Mouse (Mus musculus) forebrain, embryonic 13.5 days (tissue): ENCODE measurements around the gene Syngr3. TPM values are rescaled to one million over a fixed set of nuclear protein-coding genes. Genes with fewer than 3 reads are reported as not detected.

Experiments used
- ATAC-seq: fragments of 200-750 bp; cut with Nextera tagmentation; 2 replicates; pipeline ENCODE4 v1.8.0; 2017
- H3K27ac ChIP-seq: fragments of 300-500 bp; sonication (generic); 2 replicates; pipeline ENCODE4 v1.5.1; 2015; ENCODE audit warnings: inconsistent platforms, mild to moderate bottlenecking, moderate library complexity
- H3K27me3 ChIP-seq: fragments of 300-500 bp; sonication (generic); 2 replicates; pipeline ENCODE4 v1.6.1; 2015; ENCODE audit warnings: mild to moderate bottlenecking, inconsistent platforms
- H3K36me3 ChIP-seq: fragments of 300-500 bp; sonication (generic); 2 replicates; pipeline ENCODE4 v1.6.1; 2015; ENCODE audit warnings: mild to moderate bottlenecking, inconsistent platforms; ENCODE audit not compliant: poor library complexity, severe bottlenecking
- H3K4me1 ChIP-seq: fragments of 300-500 bp; sonication (generic); 2 replicates; pipeline ENCODE4 v1.6.1; 2015; ENCODE audit warnings: inconsistent platforms
- H3K4me2 ChIP-seq: fragments of 300-500 bp; sonication (generic); 2 replicates; pipeline ENCODE4 v1.6.1; 2015; ENCODE audit warnings: inconsistent platforms, mild to moderate bottlenecking, moderate library complexity
- H3K4me3 ChIP-seq: fragments of 300-500 bp; sonication (generic); 2 replicates; pipeline ENCODE4 v1.5.1; 2015; ENCODE audit warnings: mild to moderate bottlenecking, inconsistent platforms
- H3K9ac ChIP-seq: fragments of 300-500 bp; sonication (generic); 2 replicates; pipeline ENCODE4 v1.6.1; 2015; ENCODE audit warnings: mild to moderate bottlenecking, inconsistent platforms
- H3K9me3 ChIP-seq: fragments of 300-500 bp; sonication (generic); replicated peaks from 2 replicates; pipeline ENCODE4 v1.6.1; 2016; ENCODE audit warnings: inconsistent platforms
- WGBS: fragments of 180-500 bp; shearing (Covaris S2); methylation state at CpG from one replicate; pipeline ENCODE4 v1.1.7; 2015; 5-methylcytosine and 5-hydroxymethylcytosine counted together
- polyA plus RNA-seq: library from polyadenylated mRNA; unstranded; fragments of >200 nt; fragmentation: Nextera tagmentation; extraction: Ambion mirVana; gene quantifications from 2 replicates; pipeline ENCODE4 v1.2.1, GENCODE M21; 2015

Gene Syngr3
- polyA plus RNA-seq, result 61.0 and 68.7 TPM in 2 replicates

DNA sequence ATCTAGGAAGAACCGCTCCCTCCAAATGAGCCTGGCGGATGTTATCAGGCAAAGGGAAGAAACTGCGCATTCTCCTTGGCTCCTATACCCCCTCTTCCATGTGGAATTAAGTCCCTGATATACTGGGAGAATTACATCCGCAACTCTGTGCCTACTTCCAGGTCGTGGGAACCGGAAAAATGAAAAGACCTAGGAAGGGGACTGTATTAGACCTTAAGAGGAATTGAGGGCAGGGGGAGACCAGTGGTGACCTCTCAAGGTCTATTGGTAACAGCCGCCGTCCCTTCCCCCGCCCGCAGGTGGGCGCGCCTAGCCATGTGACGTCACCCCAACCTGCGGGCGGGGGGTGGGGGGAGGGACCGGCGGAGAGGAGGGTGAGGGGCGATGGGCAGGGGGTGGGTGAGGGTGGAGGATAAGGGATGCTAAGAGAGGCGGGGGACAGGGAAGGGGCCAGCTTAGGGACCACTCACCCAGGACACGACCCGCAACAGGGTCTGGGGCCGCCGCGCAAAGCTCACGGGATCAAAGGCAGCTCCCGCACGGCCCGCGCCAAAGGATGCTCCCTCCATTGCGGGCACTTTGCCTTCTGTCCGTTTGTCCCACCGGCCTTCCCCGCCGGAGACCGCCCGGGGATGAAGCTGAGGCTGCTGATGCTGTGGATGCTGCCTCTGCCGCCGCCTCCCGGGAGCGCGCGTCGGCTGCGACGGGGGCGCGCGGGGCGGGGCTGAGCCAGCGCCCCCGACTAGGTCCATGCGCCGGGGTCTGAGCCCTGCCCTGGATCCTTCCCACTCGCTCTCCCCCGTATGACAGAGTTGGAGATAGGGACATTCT is at the start of gene Syngr3:
TSS of gene Syngr3 (minus strand) at position 705 of the 831 bp plus-strand sequence.
- peak within 1 kb of the TSS; percentile 80 for H3K4me3 ChIP-seq
- peak within 1 kb of the TSS; percentile 59; the same call in 1 of the 2 replicates for H3K27ac ChIP-seq
- H3K4me1 ChIP-seq, result peaks cover 33% of the 10 kb centered on the region
- H3K9ac ChIP-seq, result peak within 1 kb of the TSS; percentile 93
- WGBS, result under 1% methylated on average over 48 of the region's 55 CpGs
- H3K4me2 ChIP-seq, result peak within 1 kb of the TSS; percentile 79
- H3K27me3 ChIP-seq, result peaks cover 37% of the 10 kb centered on the region
- peaks cover 22% of the 10 kb centered on the region for H3K36me3 ChIP-seq
- H3K9me3 ChIP-seq, result no peaks in the 10 kb centered on the region
- peak; percentile 72 for ATAC-seq

- Histone ChIP-seq H3K9me3 (no peaks in the 10 kb centered on the region), H3K36me3 (no peaks in the 10 kb centered on the region; the same call in 1 of the 2 replicates), H3K27ac (no peak overlapping the region), H3K4me2 (no peak overlapping the region), H3K4me3 (no peak overlapping the region), H3K4me1 (peaks cover 16% of the 10 kb centered on the region), H3K9ac (no peak overlapping the region), H3K27me3 (0 out of 2 replicates have a peak, but pooled peaks cover 6% of the 10 kb centered on the region)
- 87% methylated on average over 4 of the region's 4 CpGs for WGBS
- ATAC-seq, result no peak
Observed at GRCm38 (mm10) chr17:24738238-24738637, 48.5 kb upstream of the Syngr3 start.

DNA sequence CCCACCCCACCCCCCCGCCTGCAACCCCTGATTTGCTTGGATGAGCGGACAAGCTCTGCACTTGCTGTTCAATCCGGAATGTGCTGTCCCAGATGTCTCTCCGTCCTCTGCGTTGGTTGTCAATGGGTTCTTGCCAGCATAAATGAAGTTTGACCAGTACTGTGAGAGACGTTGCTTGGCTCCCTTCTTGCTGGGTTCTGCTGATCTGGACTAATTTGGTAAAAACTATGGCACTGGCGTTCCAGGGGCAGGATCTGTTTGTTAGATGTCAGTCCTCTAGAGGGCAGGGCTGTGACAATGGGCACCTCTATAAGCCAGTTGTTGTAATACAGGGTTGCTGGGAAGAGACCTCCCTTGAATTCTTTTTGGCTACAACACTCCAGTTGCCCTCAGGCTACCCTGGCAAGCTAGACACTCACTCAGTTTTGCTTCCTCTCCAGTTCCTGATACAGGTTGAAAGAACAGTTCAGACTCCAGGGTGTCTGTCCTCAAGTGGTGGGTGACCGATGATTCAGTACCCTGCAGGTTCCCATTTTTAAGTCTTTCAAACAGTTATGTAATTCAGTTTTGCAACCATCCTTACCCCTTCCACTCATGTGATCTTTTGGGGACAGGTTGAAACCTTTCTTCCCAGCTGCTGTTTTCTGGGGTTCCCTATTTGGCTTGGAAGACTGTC is 47.5 kb upstream of the Syngr3 start:
- Histone ChIP-seq H3K4me1 (peaks cover 16% of the 10 kb centered on the region), H3K9ac (peak overlapping the region; percentile 68), H3K4me2 (peak overlapping the region; percentile 79), H3K27me3 (peaks cover 7% of the 10 kb centered on the region; the same call in 1 of the 2 replicates), H3K36me3 (no peaks in the 10 kb centered on the region; the same call in 1 of the 2 replicates), H3K27ac (no peak overlapping the region), H3K9me3 (no peaks in the 10 kb centered on the region), H3K4me3 (peak overlapping the region; percentile 56)
- 32% methylated on average over 8 of the region's 8 CpGs for WGBS
- no peak for ATAC-seq

DNA sequence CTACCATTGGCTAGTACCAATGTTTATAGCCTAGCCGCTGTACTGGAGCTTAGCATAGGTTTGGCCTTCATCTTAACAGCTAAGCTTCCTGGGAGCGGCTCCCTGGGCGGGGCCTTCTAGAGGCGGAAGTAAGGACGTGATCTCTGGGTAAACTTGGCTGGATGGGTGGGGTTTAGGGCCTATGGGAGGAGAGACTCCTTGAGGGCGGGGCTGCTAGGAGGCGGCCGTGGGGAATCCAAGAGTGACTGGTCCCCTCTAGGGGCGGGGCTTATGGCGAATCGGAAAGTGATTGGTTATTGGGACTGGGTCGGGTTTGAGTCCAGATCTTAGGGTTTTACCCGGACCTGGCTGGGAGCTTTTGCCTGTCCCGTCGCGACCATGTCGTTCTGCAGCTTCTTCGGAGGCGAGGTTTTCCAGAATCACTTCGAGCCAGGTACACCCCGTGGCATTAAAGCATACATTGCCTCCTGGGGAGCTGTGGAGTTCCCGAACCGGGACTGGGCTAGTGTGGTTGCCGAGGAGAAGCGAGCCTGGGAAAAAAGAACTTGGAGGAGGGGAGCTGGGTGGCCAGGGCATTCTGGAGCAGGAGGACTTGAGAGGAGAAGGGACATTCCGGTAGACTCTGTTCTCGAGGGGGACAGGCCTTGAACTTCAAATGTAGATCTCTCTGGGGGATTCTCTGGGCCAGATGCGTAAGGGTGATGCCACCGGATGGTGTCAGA is 46.7 kb upstream of the Syngr3 start, which contains the start of gene Msrb1:
TSS of gene Msrb1 (plus strand) at position 313 of the 722 bp plus-strand sequence.
- Histone ChIP-seq H3K27ac (peak within 1 kb of the TSS; percentile 48), H3K9me3 (no peaks in the 10 kb centered on the region), H3K4me3 (peak within 1 kb of the TSS; percentile 56), H3K9ac (peak within 1 kb of the TSS; percentile 68), H3K27me3 (peaks cover 7% of the 10 kb centered on the region; the same call in 1 of the 2 replicates), H3K36me3 (no peaks in the 10 kb centered on the region), H3K4me1 (peaks cover 16% of the 10 kb centered on the region), H3K4me2 (peak within 1 kb of the TSS; percentile 79)
- peak; percentile 98 for ATAC-seq
- WGBS, result under 1% methylated on average over 29 of the region's 29 CpGs

DNA sequence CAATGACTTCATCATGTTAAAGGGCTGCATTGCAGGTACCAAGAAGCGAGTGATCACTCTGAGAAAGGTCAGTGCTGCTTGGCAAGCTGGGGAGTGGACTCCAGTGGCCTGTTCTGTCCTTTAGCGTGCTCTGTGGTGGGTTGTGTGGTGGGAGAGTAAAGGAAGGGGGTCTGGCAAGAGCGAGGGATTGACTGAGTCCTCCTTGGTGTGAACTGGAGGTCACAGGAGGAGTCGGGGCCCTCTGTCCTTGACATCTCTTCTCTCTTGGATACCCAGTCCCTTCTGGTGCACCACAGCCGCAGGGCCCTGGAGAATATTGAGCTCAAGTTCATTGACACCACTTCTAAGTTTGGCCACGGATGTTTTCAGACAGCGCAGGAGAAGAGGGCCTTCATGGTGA is 45.7 kb upstream of the Syngr3 start:
- Histone ChIP-seq H3K9me3 (no peaks in the 10 kb centered on the region), H3K4me2 (0 out of 2 replicates have a peak overlapping the region, but pooled peaks have one; percentile 79), H3K36me3 (no peaks in the 10 kb centered on the region), H3K4me3 (peak overlapping the region; percentile 56; the same call in 1 of the 2 replicates), H3K27me3 (peaks cover 7% of the 10 kb centered on the region; the same call in 1 of the 2 replicates), H3K4me1 (peaks cover 16% of the 10 kb centered on the region), H3K9ac (no peak overlapping the region), H3K27ac (no peak overlapping the region)
- 87% methylated on average over 7 of the region's 7 CpGs for WGBS
- no peak for ATAC-seq

- no peaks in the 10 kb centered on the region for H3K36me3 ChIP-seq
- ATAC-seq, result no peak
- WGBS, result 93% methylated on average over 1 of the region's 1 CpGs
- H3K4me1 ChIP-seq, result peaks cover 16% of the 10 kb centered on the region
- no peak overlapping the region for H3K9ac ChIP-seq
- no peaks in the 10 kb centered on the region for H3K9me3 ChIP-seq
- H3K27me3 ChIP-seq, result peaks cover 7% of the 10 kb centered on the region; the same call in 1 of the 2 replicates
- no peak overlapping the region for H3K4me3 ChIP-seq
- no peak overlapping the region for H3K4me2 ChIP-seq
- no peak overlapping the region for H3K27ac ChIP-seq
Observed at GRCm38 (mm10) chr17:24734513-24734912, 44.8 kb upstream of the Syngr3 start.

GRCm38 (mm10) chr17:24733434-24734050 is 43.8 kb upstream of the Syngr3 start:
- Histone ChIP-seq H3K9me3 (no peaks in the 10 kb centered on the region), H3K4me1 (peaks cover 16% of the 10 kb centered on the region), H3K9ac (peak overlapping the region; percentile 34; the same call in 1 of the 2 replicates), H3K4me3 (no peak overlapping the region), H3K27me3 (peaks cover 7% of the 10 kb centered on the region; the same call in 1 of the 2 replicates), H3K36me3 (no peaks in the 10 kb centered on the region), H3K27ac (no peak overlapping the region), H3K4me2 (no peak overlapping the region)
- 88% methylated on average over 21 of the region's 21 CpGs for WGBS
- no peak for ATAC-seq

GRCm38 (mm10) chr17:24732233-24732935 is 42.6 kb upstream of the Syngr3 start:
- no peak overlapping the region for H3K27ac ChIP-seq
- H3K9ac ChIP-seq, result no peak overlapping the region
- WGBS, result 80% methylated on average over 12 of the region's 12 CpGs
- H3K9me3 ChIP-seq, result no peaks in the 10 kb centered on the region
- H3K4me3 ChIP-seq, result no peak overlapping the region
- peaks cover 11% of the 10 kb centered on the region for H3K4me1 ChIP-seq
- H3K36me3 ChIP-seq, result no peaks in the 10 kb centered on the region
- no peak overlapping the region for H3K4me2 ChIP-seq
- no peak for ATAC-seq
- peaks cover 16% of the 10 kb centered on the region for H3K27me3 ChIP-seq

DNA sequence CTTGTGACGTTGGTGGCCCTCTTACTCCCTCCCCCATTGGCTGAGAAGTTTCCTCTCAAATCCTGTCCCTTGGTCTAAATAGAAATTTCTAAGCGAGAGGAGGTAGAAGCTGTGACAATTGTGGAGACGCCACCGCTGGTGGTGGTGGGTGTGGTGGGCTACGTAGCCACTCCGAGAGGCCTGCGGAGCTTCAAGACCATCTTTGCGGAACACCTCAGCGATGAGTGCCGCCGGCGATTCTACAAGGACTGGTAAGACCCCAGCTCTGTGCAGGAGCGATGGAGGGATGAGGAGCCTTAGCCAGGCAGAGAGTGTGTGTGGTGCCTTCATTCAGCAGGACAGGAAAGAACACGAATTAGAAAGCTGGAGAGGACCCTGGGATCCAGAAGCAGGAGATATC is 41.0 kb upstream of the Syngr3 start:
- no peaks in the 10 kb centered on the region for H3K4me1 ChIP-seq
- H3K27ac ChIP-seq, result no peak overlapping the region
- H3K36me3 ChIP-seq, result no peaks in the 10 kb centered on the region
- H3K9me3 ChIP-seq, result no peaks in the 10 kb centered on the region
- no peak overlapping the region for H3K4me3 ChIP-seq
- no peak overlapping the region for H3K9ac ChIP-seq
- H3K4me2 ChIP-seq, result no peak overlapping the region
- WGBS, result 82% methylated on average over 14 of the region's 14 CpGs
- no peak for ATAC-seq
- peaks cover 17% of the 10 kb centered on the region for H3K27me3 ChIP-seq

- Histone ChIP-seq H3K9me3 (no peaks in the 10 kb centered on the region), H3K36me3 (no peaks in the 10 kb centered on the region), H3K4me3 (no peak overlapping the region), H3K4me2 (no peak overlapping the region), H3K9ac (no peak overlapping the region), H3K27me3 (peaks cover 17% of the 10 kb centered on the region), H3K27ac (no peak overlapping the region), H3K4me1 (peaks cover 3% of the 10 kb centered on the region; the same call in 1 of the 2 replicates)
- ATAC-seq, result no peak
- WGBS, result 79% methylated on average over 6 of the region's 6 CpGs
Observed at GRCm38 (mm10) chr17:24729067-24729466, 39.3 kb upstream of the Syngr3 start.

DNA sequence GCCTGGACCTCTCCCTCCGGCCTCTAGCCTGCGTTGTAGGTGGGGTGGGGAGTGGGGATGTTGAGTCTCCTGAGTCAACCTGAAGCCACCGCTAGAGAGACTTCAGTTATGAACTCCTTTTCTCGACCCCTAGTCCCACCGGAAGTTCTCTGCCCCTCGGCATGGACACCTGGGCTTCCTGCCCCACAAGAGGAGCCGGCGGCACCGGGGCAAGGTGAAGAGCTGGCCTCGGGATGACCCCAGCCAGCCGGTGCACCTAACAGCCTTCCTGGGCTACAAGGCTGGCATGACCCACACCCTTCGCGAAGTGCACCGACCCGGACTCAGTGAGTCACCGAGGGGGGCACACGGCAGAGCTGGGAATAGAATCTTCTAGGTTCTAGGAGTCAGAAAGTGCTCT is 38.4 kb upstream of the Syngr3 start:
- H3K36me3 ChIP-seq, result no peaks in the 10 kb centered on the region
- no peaks in the 10 kb centered on the region for H3K9me3 ChIP-seq
- WGBS, result 76% methylated on average over 17 of the region's 17 CpGs
- H3K4me3 ChIP-seq, result no peak overlapping the region
- H3K4me1 ChIP-seq, result peaks cover 9% of the 10 kb centered on the region
- 0 out of 2 replicates have a peak overlapping the region, but pooled peaks have one; percentile 0 for H3K9ac ChIP-seq
- H3K4me2 ChIP-seq, result no peak overlapping the region
- no peak for ATAC-seq
- peaks cover 11% of the 10 kb centered on the region for H3K27me3 ChIP-seq
- H3K27ac ChIP-seq, result no peak overlapping the region
